Mouse (Mus musculus): Measurements from ENCODE around the gene Gm6020.
"Not testable (repeated sequence)": the region's sequence is repeated elsewhere in the genome, so short reads cannot be mapped to it uniquely, and the experiment has no call there.

The Gm6020 gene

DNA sequence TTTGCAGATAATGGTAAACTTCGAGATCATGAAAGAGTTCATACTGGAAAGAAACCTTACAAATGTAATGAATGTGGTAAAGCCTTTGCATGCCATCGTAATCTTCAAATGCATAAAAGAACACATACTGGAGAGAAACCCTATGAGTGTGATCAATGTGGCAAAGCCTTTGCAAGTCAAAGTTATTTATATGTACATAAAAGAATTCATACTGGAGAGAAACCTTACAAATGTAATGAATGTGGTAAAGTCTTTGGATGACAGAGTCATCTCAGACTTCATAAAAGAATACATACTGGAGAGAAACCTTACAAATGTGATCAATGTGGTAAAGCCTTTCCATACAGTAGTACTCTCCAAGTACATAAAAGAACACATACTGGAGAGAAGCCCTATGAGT is at the start of gene Gm6020:
Gm6020 (plus strand) TSS at position 301 of the 400 bp plus-strand sequence.
- DNase-seq (ENCODE audit: extremely low read depth, low read depth): not testable (repeated sequence)

DNA sequence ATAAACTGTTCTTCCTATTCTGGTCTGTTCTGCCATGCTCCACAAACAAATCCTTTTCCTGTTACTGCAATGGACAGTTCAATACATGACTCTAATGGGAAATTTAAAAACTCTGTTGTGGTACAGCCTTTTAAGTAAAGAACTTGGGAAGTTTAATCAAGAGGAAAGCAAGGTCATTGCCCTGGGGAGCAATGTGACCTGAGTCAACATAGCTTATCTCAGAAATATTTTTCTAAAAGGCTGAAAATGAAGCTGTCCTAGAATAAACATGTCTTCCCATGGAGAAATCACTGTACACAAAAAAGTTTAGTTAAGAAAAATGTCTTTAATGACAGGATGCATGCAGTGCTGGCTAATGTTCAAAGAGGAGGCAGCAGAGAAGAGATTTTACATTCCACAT is 45.0 kb upstream of the Gm6020 start:
- no peak for DNase-seq (ENCODE audit: extremely low read depth, low read depth)

DNA sequence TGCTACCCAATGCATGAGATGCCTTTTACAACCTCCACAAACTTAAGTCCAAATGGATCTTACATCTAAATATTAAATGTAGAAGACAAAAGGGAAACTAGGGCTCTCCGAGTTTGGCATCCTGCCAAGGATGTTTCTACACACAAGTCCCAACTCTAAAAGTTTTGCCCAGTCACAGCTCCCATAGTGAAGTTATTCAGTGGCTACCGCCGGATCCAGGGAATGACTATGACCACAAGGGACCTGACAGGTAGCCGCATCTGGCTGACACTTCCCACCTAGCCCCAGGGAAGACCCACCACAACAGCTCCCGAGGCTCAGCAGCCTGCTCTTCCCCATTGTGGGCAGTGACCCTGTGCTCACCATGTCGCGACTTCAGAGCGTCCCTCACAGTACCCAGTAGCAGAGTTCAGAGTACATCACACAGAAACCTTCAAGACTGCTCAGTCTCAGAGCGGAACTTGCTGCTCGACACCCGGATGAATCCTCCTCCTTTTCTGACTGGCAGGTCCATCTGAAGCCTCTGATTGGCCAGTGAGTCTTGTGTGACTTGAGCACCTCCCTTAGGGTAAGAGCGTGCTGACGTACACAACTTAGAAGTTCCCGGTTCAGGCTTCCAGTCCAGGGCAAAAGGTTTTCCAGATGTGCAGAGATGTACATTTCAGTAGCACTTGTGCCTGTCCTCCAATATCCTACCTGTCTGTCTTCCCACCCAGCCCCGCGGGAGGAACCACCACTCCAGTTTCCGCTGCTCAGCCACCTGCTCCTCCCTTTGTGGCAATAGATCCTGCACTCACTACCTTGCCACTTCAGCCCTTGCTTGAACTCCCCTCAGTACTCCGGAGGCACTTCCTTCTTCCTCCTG is 43.1 kb upstream of the Gm6020 start, which contains the start of gene Zfp950:
Zfp950 (minus strand) TSS at position 499 of the 865 bp plus-strand sequence.
- peak; percentile 99 for DNase-seq (ENCODE audit: extremely low read depth, low read depth)

DNA sequence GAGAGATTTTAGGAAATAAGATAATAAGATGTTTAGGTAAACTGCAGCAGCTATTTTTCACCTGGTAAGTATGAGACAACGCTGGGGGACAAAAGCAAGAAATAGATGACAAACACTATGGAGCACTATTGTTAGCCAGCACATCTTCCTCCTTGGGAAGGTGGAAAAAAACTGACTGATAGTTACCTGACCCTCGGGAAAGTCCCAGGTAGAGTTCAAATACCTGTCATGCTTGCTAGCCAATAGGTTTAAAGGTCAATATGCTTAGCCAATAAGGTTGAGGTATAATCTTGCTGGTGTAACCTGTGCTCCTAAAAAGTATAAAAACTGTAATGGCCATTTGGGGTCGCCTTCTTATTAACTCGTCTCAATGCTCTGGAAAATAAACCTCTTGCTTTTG is 42.4 kb upstream of the Gm6020 start:
- DNase-seq (ENCODE audit: extremely low read depth, low read depth): no peak

DNA sequence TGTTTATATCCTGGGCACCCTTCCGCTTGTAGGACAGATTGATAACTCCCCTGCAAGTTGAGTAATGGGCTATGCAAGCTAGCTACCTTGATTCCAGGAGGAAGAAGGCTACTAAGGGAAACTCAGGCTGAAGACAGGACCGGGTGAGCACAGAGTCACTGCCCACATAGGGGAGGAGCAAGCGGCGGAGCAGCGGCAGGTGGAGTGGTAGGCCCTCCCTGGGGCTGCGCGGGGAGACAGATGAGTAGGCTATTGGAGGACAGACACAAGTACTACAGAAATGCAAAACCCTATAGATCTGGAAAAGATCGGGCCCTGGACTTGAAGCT is 32.4 kb upstream of the Gm6020 start:
- no peak for DNase-seq (ENCODE audit: extremely low read depth, low read depth)

DNA sequence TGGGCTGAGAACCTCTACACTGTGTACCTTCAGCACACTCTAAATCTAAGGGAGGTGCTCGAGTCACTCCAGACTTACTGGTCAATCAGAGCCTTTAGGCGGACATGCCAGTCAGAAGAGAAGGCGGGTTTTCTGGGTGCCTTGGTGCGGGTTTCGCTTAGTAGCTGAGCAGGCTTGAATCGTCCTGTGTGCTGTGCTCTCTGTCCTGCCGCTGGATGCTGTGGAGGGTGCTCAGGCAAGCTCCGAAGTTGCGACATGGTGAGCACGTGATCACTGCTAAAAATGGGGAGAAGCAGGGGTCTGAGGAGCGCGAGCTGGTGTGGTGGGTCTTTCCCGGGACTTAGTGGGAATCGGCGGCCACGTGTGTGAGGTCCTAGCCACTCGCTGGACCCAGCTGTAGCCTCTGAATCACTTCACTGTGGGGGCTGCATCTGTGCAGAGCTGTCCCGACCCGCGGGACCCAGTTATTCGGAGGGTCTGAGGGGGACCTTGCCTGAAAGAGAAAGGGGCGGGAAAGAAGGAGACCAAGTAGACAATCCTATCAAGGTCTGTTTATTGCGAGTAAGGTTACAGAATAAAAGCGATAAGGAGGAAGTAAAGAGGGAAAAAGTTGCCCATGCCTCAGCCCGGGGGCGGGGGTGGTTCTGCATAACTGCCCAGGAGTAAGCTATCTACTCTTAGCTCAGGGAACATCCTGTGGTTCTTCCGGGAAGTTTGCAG is 31.8 kb upstream of the Gm6020 start:
- DNase-seq (ENCODE audit: extremely low read depth, low read depth): no peak

DNA sequence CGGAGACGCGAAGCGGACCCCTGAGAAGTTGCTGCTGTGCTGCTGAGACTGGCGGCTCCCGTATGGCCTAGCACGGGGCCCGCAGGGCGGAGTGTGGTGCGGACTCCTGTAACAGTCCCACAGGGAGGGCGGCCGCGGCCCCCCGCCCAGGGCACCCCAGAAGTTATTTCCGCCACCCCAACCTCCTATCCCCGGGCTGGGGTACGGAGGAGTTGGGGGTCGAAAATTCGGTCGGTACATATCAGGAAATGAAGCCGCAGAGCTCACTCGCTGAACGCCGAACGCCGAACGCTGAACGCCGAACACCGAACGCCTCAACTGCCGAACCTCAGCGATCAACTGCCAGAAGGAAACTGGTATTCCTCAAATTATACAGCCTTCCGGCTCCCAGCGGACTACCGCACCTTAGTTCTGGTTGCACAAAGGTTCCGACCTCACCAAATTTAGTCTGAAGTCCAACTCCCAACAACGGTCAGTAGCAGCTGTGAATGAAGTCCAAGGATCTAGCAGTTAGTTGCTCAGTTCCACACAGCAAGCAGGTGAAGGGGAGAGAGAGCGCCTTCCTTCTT is 7.8 kb upstream of the Gm6020 start, which contains the start of gene Gm7102:
Gm7102 (minus strand) TSS at position 554 of the 569 bp plus-strand sequence.
- no peak for DNase-seq (ENCODE audit: extremely low read depth, low read depth)

DNA sequence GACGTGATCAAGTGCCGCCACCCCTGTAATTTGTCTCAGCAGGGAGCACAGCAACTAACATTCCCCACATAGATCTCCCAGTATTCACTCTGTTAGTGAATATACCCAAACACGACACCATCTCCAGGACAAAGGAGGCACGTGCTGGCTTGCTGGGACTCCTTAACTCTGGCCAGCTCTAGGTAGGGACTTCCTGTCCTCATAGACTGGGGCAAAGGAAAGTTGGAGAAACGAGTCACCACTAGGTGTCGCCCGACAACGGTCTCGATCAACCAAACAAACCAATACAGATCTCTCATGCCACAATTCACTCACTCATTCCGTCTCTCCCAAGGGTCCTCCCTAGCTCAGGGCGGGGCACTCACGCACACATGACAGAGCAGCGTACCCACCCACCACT is 15.6 kb downstream of the Gm6020 start:
- peak; percentile 94 for DNase-seq (ENCODE audit: extremely low read depth, low read depth)

DNA sequence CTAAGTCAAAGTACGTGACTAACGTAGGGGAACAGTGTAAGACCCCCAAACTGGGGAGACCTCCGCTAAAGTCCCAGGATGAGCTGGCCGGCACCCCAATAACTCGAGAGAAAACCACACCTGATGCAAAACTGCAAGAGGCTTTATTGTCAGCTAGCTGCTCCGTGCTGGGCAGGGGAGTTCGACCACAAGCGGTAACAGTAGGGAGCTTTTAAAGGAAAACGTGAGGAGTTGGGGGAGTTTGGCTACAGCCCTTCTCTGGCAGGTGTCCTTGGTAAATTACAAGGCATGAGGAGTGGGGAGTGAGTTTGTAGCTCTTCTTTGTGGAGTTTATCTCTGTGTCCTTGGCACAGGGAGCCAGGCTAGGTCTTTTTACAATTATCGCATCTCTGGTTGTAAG is 16.1 kb downstream of the Gm6020 start:
- DNase-seq (ENCODE audit: extremely low read depth, low read depth): peak; percentile 27

DNA sequence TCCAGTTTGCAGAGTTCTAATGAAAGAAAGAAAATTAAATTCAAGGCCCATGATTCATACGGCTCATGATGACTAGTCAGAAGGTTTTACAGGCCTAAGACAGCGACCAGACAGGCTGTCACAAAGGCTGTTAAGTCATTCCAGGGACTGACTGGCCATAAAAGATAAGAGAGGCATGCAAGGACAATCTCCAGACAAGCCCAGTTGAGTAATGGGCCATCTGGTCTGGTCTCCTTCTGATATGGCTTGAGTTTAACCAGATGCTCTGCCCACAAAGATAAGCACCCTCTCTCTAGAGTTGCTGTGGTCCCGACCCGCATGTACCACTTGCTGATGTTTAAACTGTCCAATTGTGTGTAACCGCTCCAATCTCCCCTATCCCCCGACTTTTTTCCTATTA is 23.8 kb downstream of the Gm6020 start:
- DNase-seq (ENCODE audit: extremely low read depth, low read depth): peak; percentile 50

DNA sequence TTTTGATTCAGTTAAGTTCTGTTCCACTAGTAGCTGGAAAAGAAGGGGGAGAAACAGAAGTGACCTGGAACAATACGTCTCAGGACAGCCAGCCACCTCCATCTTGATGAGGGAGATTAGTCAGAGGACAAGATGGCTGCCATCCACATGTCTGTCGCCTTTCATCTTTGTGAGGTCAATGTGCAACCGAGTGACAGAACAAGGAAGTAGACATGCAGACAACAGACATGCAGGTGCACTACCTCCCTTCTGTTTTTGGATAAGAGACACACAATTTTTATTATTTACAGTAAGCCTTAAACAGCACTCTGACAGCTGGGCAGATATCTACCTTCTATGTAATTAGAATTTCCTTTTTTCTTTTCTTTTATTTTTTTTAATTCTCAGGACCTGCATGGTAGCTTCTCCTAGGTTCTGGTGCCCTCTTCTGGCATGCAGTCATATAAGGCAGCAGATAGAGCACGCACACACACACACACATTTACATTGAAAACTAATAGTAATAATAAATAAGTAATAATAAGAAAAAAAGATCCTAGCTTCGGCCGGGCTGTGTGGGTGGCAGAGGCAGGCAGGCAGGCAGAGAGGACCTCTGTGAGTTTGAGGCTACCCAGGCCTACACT is 40.1 kb downstream of the Gm6020 start:
- peak; percentile 95 for DNase-seq (ENCODE audit: extremely low read depth, low read depth)

DNA sequence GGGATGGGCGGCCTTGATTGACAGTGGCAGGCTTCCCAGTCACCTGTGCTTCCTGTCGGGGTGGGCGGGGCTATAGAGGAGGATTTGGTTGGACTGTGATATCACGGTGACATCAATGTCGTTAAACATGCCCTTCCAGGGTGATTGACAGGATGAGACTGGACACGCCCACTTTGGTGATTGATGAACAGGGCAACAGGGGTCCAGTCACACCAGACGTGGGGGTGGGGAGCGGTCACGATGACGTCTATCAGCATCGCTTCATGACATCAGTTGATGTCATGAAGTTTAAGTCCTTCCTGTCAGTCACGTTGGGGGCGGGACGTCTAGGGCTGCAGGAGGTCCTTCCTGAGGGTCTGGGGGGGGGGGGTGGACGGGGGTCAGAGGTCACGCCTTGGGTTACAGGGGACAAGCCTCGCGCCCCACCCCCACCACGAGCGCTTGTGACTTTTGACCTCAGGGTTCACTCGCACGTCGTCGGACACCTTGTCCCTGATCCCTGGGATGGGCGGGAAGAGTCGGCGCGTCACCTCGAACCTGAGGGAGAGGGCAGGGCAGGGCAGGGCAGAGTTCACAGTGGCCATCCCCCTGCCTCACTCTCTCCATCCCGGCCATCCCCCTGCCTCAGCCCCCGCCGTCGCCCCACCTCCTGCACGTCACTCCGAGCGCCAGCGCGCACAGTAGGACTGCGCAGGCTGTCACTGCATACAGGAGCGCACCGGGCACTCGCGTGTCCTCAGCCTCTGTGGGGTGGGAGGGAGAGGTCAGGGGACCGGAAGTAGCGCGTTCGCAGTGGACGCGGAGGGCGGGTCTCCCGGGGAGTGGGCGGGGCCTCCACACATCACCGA is 41.2 kb downstream of the Gm6020 start:
- DNase-seq (ENCODE audit: extremely low read depth, low read depth): no peak

DNA sequence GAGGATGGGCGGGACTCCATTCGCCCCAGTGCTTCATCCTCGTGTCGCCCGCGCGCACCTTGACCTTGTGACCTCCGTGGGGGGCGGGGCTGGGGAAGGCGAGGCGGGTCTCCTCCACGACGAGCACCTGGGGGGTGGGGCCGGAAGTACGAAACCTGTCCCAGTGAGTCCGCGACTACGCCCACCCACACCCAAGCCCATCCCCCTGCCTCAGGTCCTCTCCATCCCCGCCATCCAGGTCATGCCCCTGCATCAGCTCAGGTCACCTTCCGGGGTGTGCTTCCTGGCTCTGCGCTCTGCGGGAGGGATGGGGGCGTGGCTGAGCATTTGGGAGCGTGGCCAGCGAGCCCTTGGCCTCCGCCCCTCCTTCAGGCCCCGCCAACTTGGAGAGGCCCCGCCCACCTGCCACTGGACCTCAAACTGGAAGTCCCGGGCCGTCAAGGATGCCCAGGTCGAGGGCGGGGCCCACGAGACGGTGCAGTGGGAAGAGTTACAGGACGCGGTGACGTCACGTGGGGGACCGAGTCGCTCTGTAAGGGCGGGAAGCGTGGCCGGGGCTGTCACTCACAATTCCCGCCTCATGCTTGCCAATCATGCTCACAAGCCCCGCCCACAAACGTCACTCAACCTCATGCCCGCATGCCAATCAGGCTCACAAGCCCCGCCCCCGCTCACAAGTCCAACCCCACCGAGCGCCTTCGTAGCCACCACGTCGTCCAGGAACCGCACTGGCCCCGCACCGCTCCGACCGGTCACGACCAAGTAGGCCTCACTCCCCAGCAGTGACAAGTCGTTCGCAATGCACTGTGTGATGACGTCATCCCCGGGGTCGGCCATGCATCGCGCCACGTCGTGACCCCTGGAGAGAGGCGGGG is 42.1 kb downstream of the Gm6020 start:
- DNase-seq (ENCODE audit: extremely low read depth, low read depth): no peak

DNA sequence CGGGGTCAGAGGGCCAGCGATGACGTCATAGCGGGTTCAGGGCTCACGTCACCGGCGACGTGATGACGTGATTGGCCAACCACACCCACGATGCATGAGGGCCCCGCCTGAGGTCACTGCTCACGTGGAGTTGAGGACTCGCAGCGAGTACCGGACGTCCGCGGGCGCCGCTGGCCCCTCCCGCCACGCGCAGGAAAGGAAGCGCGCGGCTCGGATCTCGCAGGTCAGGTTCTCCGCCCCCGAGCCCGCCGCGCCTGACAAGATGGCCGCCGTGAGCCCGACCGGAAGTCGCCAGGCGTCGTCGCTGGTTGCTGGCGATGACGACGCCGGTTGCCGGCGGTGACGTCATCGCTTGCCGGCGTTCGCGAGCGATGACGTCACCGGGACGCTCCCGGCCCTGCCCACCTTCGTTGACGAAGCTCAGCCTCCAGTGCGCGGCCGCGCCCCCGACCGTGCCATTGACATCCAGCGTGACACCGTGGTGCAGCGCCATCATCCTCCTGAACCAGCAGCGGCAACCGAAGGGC is 42.8 kb downstream of the Gm6020 start:
- DNase-seq (ENCODE audit: extremely low read depth, low read depth): no peak

DNA sequence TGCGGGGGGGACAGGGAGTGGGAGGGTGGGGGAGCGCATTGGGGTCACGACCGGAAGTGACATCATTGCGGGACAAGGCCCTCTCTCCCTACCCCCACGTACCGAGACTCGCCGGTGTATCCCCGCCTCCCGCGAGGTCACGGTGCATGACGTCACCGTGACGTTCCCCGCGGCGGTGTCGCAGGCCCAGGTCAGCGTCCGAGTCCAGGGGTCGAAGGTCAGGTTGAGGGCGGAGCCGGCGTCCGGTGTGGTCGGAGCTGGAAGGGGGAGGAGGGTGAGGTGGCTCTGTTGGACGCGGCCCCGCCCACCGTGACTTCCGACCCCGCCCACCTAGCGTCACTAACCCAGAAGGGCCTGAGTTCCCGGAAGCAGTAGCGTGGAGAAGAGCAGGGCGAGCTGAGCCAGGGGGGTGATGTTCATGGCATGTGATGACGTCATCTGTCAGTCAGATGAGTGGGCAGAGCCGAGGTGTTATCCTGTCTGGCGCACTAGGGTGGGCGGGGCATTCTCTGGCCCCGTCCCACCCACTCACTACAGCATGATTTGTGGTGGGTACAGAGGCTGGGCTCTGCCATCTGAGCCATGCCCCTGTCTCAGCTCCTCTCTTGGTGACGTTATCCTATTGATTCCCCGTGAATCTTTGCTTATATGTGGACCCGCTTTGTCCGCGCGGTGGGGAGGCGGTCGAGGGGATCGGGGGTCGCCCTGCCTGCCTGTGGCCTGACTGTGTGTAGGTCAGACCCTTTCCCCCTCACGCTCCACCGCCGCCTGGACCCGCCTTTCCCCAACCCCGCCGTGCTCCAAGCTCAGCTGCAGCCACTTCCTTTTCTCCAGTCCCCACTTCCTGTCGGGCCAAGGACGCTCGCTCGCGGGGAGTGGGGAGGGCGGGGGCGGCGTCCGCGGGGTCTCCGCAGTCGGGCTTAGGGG is 43.5 kb downstream of the Gm6020 start:
- DNase-seq (ENCODE audit: extremely low read depth, low read depth): no peak

DNA sequence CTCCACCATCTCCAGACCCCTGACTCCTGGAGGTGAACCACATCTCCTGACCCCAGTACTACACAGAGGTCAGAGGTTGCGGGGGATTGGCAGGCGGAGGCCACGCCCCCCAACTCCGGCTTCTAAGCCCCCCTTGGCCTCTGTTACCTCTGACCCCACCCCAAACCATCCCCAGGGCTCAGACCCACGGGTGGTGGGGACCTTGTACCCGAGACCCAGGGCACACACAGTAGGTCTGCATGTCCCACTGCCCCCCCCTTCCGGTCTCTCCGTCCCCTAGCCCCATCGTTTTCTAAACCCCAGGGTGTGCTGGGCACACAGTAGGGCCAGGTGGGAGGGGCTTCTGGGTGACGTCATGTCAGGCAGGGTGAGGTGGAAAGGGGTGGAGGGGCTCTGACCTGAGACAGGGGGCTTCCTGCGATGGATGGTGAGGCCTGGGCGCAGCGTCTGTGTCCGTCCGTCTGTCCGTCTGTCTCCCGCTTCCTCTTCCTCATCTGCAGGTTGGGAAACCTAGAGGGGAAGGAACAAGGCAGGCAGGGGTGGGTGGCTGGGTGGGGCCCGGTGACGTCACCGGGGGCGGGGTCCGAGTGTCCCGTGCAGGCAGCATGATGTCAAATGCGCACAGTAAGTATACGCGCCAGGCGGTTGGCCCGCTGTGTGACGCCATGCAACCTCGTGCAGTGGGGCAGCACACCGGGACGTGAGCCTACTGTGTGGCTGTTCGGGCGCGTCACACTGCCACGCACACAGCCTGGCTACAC is 44.4 kb downstream of the Gm6020 start, which contains the start of gene Csf2ra:
Csf2ra (minus strand) TSS at position 489 of the 761 bp plus-strand sequence.
- DNase-seq (ENCODE audit: extremely low read depth, low read depth): no peak

Measured in MEL-GATA-1-ER (cell line).